Mouse (Mus musculus) lung, postnatal 0 days (tissue): ENCODE results near the gene Bivm.

Experiments used
- CTCF ChIP-seq: IDR thresholded peaks from 2 replicates; pipeline ENCODE4 v1.5.1; 2016; ENCODE audit warnings: antibody characterized with exemption, mild to moderate bottlenecking
- EP300 ChIP-seq: IDR thresholded peaks from 2 replicates; pipeline ENCODE4 v1.6.1; 2016; ENCODE audit warnings: antibody characterized with exemption, mild to moderate bottlenecking, control low read depth

DNA sequence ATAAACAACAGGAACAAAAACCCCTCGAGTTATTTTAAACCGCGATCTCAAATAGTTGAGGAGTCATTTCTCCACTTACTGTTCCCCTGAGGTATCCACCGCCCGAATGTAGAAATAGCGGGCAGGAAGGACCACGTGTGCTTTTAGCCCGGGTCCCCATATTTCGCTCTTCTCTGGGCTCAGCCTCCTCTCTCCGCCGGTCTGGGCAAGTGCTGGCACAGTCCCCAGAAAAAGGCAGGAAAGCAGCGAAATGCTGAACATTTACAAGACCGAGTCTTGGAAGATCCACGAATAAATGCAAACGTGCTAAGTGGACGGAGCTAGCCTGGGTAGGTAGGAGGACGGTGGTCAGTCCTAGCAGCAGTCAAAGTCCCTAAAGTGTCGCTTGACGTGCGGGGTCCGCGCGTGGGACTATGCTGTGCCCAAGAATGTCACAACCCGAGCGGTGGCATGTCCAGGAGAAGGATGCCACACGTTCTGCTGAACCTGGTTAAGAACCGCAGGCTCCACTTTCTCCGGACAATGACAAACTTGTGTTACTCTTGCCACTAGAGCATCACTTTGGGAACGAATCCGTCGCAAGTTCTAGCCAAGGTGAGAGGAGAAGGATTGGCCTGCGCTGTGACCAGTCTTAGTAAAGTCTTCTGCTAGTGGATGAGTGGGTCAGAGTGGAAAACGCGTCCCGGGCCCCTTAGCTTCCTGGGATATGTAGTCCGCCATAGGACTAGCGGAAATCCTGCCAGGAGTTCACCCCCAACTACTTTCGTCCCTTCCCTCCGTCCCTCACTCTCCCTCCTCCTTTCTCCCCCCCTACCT lies at the start of gene Bivm, which contains the start of gene Kdelc1:
- TF ChIP-seq CTCF, result no peak
- no peak for TF ChIP-seq EP300
